Mouse (Mus musculus): ENCODE measurements around the gene A830018L16Rik. TPM values are rescaled to one million over a fixed set of nuclear protein-coding genes. Genes with fewer than 3 reads are reported as not detected.

A830018L16Rik gene
- polyA plus RNA-seq, 1 experiment from 2014 or later: 1.1 TPM

DNA sequence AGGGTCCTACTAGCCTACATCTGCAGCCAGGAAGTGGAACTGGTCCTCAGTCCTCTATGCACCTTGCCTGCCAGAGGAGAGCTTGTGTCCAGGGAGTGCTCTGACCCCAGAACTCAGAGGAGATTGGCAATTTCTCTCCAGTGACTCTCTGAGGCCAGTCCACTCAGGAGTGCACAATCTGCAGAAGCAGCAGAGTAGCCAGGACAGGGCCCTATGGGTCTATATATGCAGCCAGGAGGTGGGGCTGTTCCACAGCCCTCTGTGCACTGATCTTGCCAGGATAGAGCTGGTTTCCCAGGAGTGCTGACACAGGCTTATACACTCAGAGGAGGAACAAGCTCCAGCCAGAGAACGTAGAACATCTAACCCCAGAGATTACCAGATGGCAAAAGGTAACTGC is 459.7 kb downstream of the A830018L16Rik start:
- WGBS: 83% methylated on average over 1 of the region's 1 CpGs
- no peaks in the 10 kb centered on the region for H3K9me3 ChIP-seq (ENCODE audit: control insufficient read depth, low read length)
- DNase-seq (ENCODE audit: low spot score) (no peak), ATAC-seq (replicated peaks; ENCODE audit: low FRiP score) (no peak)
- H3K27me3 ChIP-seq (ENCODE audit: control insufficient read depth, insufficient read depth, low read length): no peaks in the 10 kb centered on the region
- H3K36me3 ChIP-seq (ENCODE audit: control insufficient read depth, insufficient read depth, low read length): no peaks in the 10 kb centered on the region
- no peak overlapping the region for H3K27ac ChIP-seq (ENCODE audit: low read depth, low read length)
- H3K4me1 ChIP-seq (replicated peaks; ENCODE audit: control insufficient read depth, insufficient read depth, low read length): no peaks in the 10 kb centered on the region
- no peak overlapping the region for H3K9ac ChIP-seq (ENCODE audit: low read length)
- H3K4me3 ChIP-seq (ENCODE audit: low read depth, low read length): no peak overlapping the region
- H3K4me2 ChIP-seq (ENCODE audit: low read depth, low read length, severe bottlenecking): no peak overlapping the region

DNA sequence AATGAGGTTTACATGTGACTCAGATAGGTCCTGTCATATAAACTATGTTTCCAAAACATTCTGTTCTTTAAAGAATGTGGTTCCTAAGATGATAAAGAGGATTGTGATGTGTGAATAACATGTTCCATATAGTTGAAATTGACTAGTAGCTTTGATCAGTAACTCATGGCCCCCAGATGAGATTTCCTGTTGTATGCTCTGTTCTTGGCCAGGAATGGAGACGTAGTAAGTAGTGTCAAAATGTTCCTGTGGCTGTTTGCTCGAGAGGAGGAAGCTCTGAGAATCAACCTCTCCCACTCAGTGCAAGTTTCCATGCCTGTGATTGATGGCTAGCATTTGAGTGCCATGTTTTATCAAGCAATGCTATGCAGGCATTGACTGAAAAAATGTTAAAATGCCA is 467.8 kb downstream of the A830018L16Rik start:
- WGBS: 70% methylated on average over 2 of the region's 2 CpGs
- no peaks in the 10 kb centered on the region for H3K36me3 ChIP-seq (ENCODE audit: control insufficient read depth, insufficient read depth, low read length)
- DNase-seq (ENCODE audit: low spot score): no peak
- no peaks in the 10 kb centered on the region for H3K4me1 ChIP-seq (replicated peaks; ENCODE audit: control insufficient read depth, insufficient read depth, low read length)
- H3K9ac ChIP-seq (ENCODE audit: low read length): no peak overlapping the region
- no peak overlapping the region for H3K4me3 ChIP-seq (ENCODE audit: low read depth, low read length)
- H3K4me2 ChIP-seq (ENCODE audit: low read depth, low read length, severe bottlenecking): no peak overlapping the region
- H3K27me3 ChIP-seq (ENCODE audit: control insufficient read depth, insufficient read depth, low read length): no peaks in the 10 kb centered on the region
- ATAC-seq (replicated peaks; ENCODE audit: low FRiP score): no peak
- H3K27ac ChIP-seq (ENCODE audit: low read depth, low read length): no peak overlapping the region
- no peaks in the 10 kb centered on the region for H3K9me3 ChIP-seq (ENCODE audit: control insufficient read depth, low read length)

DNA sequence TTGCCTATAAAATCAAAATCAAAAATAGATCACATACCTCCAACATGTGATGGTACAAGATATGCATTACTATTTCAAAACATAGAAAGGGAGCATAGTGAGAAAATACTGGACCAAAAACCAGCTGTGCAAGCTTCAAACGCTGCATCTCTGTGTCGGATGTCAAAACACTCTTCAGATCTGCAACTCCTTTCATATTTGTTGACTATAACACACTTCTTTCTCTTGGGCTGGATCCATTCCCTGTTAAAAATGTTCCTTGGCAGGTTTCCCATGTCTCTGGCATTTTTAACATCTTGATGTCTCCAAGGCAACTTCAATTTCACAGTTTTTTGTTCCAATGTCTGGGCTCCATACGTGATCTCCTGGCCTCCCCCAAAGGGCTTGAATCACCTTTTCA is 481.8 kb downstream of the A830018L16Rik start:
- no peak overlapping the region for H3K4me3 ChIP-seq (ENCODE audit: low read depth, low read length)
- WGBS: 87% methylated on average over 3 of the region's 3 CpGs

GRCm38 (mm10) chr1:11915873-11916272 is 502.0 kb downstream of the A830018L16Rik start:
- DNase-seq (ENCODE audit: low spot score): no peak
- no peaks in the 10 kb centered on the region for H3K36me3 ChIP-seq (ENCODE audit: control insufficient read depth, insufficient read depth, low read length)
- no peaks in the 10 kb centered on the region for H3K9me3 ChIP-seq (ENCODE audit: control insufficient read depth, low read length)
- H3K9ac ChIP-seq (ENCODE audit: low read length): no peak overlapping the region
- no peak overlapping the region for H3K27ac ChIP-seq (ENCODE audit: low read depth, low read length)
- no peak overlapping the region for H3K4me3 ChIP-seq (ENCODE audit: low read depth, low read length)
- H3K4me2 ChIP-seq (ENCODE audit: low read depth, low read length, severe bottlenecking): no peak overlapping the region
- H3K27me3 ChIP-seq (ENCODE audit: control insufficient read depth, insufficient read depth, low read length): no peaks in the 10 kb centered on the region
- ATAC-seq (replicated peaks; ENCODE audit: low FRiP score): no peak
- no peaks in the 10 kb centered on the region for H3K4me1 ChIP-seq (replicated peaks; ENCODE audit: control insufficient read depth, insufficient read depth, low read length)

More for the DNA sequence above, 481.8 kb downstream of the A830018L16Rik start:
- Histone ChIP-seq H3K4me2 (ENCODE audit: low read depth, low read length, severe bottlenecking) (no peak overlapping the region), H3K4me1 (replicated peaks; ENCODE audit: control insufficient read depth, insufficient read depth, low read length) (no peaks in the 10 kb centered on the region), H3K27ac (ENCODE audit: low read depth, low read length) (no peak overlapping the region), H3K36me3 (ENCODE audit: control insufficient read depth, insufficient read depth, low read length) (no peaks in the 10 kb centered on the region), H3K9ac (ENCODE audit: low read length) (no peak overlapping the region), H3K9me3 (ENCODE audit: control insufficient read depth, low read length) (no peaks in the 10 kb centered on the region), H3K27me3 (ENCODE audit: control insufficient read depth, insufficient read depth, low read length) (no peaks in the 10 kb centered on the region)
- ATAC-seq (replicated peaks; ENCODE audit: low FRiP score) (no peak), DNase-seq (ENCODE audit: low spot score) (no peak)

GRCm38 (mm10) chr1:11936984-11937383 is 523.1 kb downstream of the A830018L16Rik start:
- H3K4me2 ChIP-seq (ENCODE audit: low read depth, low read length, severe bottlenecking): no peak overlapping the region
- 92% methylated on average over 9 of the region's 9 CpGs for WGBS
- no peaks in the 10 kb centered on the region for H3K9me3 ChIP-seq (ENCODE audit: control insufficient read depth, low read length)
- no peaks in the 10 kb centered on the region for H3K4me1 ChIP-seq (replicated peaks; ENCODE audit: control insufficient read depth, insufficient read depth, low read length)
- no peak overlapping the region for H3K9ac ChIP-seq (ENCODE audit: low read length)
- ATAC-seq (replicated peaks; ENCODE audit: low FRiP score) (no peak), DNase-seq (ENCODE audit: low spot score) (no peak)
- H3K27me3 ChIP-seq (ENCODE audit: control insufficient read depth, insufficient read depth, low read length): no peaks in the 10 kb centered on the region
- H3K27ac ChIP-seq (ENCODE audit: low read depth, low read length): no peak overlapping the region
- no peaks in the 10 kb centered on the region for H3K36me3 ChIP-seq (ENCODE audit: control insufficient read depth, insufficient read depth, low read length)
- no peak overlapping the region for H3K4me3 ChIP-seq (ENCODE audit: low read depth, low read length)

GRCm38 (mm10) chr1:11959421-11960206 is 545.7 kb downstream of the A830018L16Rik start:
- ATAC-seq (replicated peaks; ENCODE audit: low FRiP score): no peak
- no peak overlapping the region for H3K4me2 ChIP-seq (ENCODE audit: low read depth, low read length, severe bottlenecking)
- WGBS: 80% methylated on average over 2 of the region's 2 CpGs
- no peak overlapping the region for H3K4me3 ChIP-seq (ENCODE audit: low read depth, low read length)
- H3K9me3 ChIP-seq (ENCODE audit: control insufficient read depth, low read length): no peaks in the 10 kb centered on the region
- H3K4me1 ChIP-seq (replicated peaks; ENCODE audit: control insufficient read depth, insufficient read depth, low read length): no peaks in the 10 kb centered on the region
- no peak overlapping the region for H3K9ac ChIP-seq (ENCODE audit: low read length)
- no peaks in the 10 kb centered on the region for H3K36me3 ChIP-seq (ENCODE audit: control insufficient read depth, insufficient read depth, low read length)
- no peak overlapping the region for H3K27ac ChIP-seq (ENCODE audit: low read depth, low read length)
- H3K27me3 ChIP-seq (ENCODE audit: control insufficient read depth, insufficient read depth, low read length): no peaks in the 10 kb centered on the region
- DNase-seq (ENCODE audit: low spot score): no peak

DNA sequence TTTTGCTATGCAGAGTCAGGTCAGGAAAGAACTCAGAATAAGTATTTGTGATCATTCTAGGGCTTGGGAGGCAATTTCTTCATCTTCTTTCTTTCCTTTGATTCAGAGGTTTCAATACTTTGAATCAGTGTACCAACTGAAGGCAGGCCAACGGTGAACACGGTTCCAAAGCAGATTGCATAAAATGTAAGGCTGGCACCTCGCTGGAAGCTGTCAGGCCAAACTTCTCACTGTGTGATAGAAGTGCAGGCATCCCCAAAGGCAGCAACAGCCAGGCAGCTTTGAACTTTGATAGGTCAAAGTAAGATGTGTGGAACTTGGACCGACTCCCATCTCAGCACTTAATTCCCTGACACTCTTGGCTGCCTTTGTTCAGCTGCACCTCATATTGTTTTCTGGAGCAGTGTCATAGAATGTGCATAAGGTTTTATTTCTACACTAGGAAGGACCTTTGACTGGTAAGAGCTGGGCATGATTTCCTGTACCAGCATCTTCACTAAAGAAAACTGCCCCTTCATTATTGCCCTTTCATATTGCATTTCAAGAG is 568.8 kb downstream of the A830018L16Rik start:
- no peak for ATAC-seq (replicated peaks; ENCODE audit: low FRiP score)
- H3K36me3 ChIP-seq (ENCODE audit: control insufficient read depth, insufficient read depth, low read length): no peaks in the 10 kb centered on the region

GRCm38 (mm10) chr1:11990011-11990410 is 576.1 kb downstream of the A830018L16Rik start:
- DNase-seq (ENCODE audit: low spot score) (no peak), ATAC-seq (replicated peaks; ENCODE audit: low FRiP score) (no peak)
- H3K4me1 ChIP-seq (replicated peaks; ENCODE audit: control insufficient read depth, insufficient read depth, low read length): no peaks in the 10 kb centered on the region
- no peak overlapping the region for H3K4me2 ChIP-seq (ENCODE audit: low read depth, low read length, severe bottlenecking)
- no peak overlapping the region for H3K9ac ChIP-seq (ENCODE audit: low read length)
- no peaks in the 10 kb centered on the region for H3K27me3 ChIP-seq (ENCODE audit: control insufficient read depth, insufficient read depth, low read length)
- 78% methylated on average over 3 of the region's 3 CpGs for WGBS
- H3K27ac ChIP-seq (ENCODE audit: low read depth, low read length): no peak overlapping the region
- no peak overlapping the region for H3K4me3 ChIP-seq (ENCODE audit: low read depth, low read length)
- no peaks in the 10 kb centered on the region for H3K36me3 ChIP-seq (ENCODE audit: control insufficient read depth, insufficient read depth, low read length)
- no peaks in the 10 kb centered on the region for H3K9me3 ChIP-seq (ENCODE audit: control insufficient read depth, low read length)

More for the DNA sequence above, 568.8 kb downstream of the A830018L16Rik start:
- H3K4me2 ChIP-seq (ENCODE audit: low read depth, low read length, severe bottlenecking): no peak overlapping the region
- H3K9ac ChIP-seq (ENCODE audit: low read length): no peak overlapping the region
- H3K27me3 ChIP-seq (ENCODE audit: control insufficient read depth, insufficient read depth, low read length): no peaks in the 10 kb centered on the region
- no peaks in the 10 kb centered on the region for H3K4me1 ChIP-seq (replicated peaks; ENCODE audit: control insufficient read depth, insufficient read depth, low read length)
- H3K27ac ChIP-seq (ENCODE audit: low read depth, low read length): no peak overlapping the region
- DNase-seq (ENCODE audit: low spot score): no peak
- H3K4me3 ChIP-seq (ENCODE audit: low read depth, low read length): no peak overlapping the region
- WGBS: 83% methylated on average over 4 of the region's 4 CpGs
- H3K9me3 ChIP-seq (ENCODE audit: control insufficient read depth, low read length): no peaks in the 10 kb centered on the region

Data from forebrain, embryonic 11.5 days (tissue).